Mouse (Mus musculus) gastrocnemius, postnatal 4 days (tissue): Measurements from ENCODE around the gene Gm3604. TPM values are rescaled to one million over a fixed set of nuclear protein-coding genes. Genes with fewer than 3 reads are reported as not detected.
"Not testable (repeated sequence)": the region's sequence is repeated elsewhere in the genome, so short reads cannot be mapped to it uniquely, and the experiment has no call there.

Experiments
- DNase-seq, 2 experiments: peaks; one replicate each; pipeline ENCODE4 v3.0.0; 2021 to 2022; ENCODE audit warnings: low spot score in 2 of 2, mixed read lengths in 2 of 2
- long read RNA-seq, 2 experiments: library from polyadenylated mRNA; stranded (forward); transcript quantifications; one replicate each; pipeline ENCODE4 v2.0.0; 2021
- microRNA-seq: library from miRNA; unstranded; fragments of <30 nt; microRNA quantifications from one replicate; pipeline ENCODE4 v1.2.0, GENCODE M21; 2021
- total RNA-seq, 2 experiments: library from RNA; stranded (reverse); gene quantifications; 2 replicates each; pipeline ENCODE4 v1.2.3; 2021

Gm3604 gene
- 1 to 10 TPM in 1 of 2 experiments, under 1 TPM in 1; 0.66 to 1.2 TPM for total RNA-seq
- long read RNA-seq, experiment 1, partial matches to known transcripts = 0 of 1 reads
- long read RNA-seq, experiment 1, other reads (novel, unspliced or antisense) = 0 of 1 reads
- long read RNA-seq, experiment 2 = 0 reads

GRCm38 (mm10) chr13:62382952-62383351 lies at the start of gene Gm3604:
Gene Gm3604 (minus strand): TSS chr13:62383177.
- peak; percentile 20 to 39 for DNase-seq

- DNase-seq = not testable (repeated sequence)
Measured at GRCm38 (mm10) chr13:62399206-62399605, 16.2 kb upstream of the Gm3604 start.

- not testable (repeated sequence) for DNase-seq
Measured at GRCm38 (mm10) chr13:62390076-62390620, 7.2 kb upstream of the Gm3604 start.

DNA sequence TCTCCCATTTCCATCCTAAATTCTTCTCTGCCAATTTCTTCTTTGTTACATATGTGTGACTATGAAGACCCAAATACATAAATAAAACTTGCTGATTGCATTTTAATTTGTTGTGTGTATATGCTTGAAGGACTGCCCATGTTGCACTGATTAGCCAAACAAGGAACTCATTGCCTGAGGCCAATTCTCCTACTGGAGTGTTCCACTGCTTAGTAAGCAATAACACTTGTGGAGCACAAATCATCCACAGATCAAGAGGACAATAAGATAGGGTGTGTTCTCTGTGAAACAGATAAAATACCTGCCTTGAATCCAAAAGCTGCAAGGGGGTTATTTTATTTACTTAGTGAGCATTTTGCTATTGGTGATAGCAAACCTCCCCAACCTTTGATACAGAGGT lies 51.2 kb downstream of the Gm3604 start:
- no peak for DNase-seq

GRCm38 (mm10) chr13:62331381-62331780 lies 51.6 kb downstream of the Gm3604 start:
- DNase-seq = no peak

Small RNAs within 50 kb of the gene (microRNA-seq; reads per million reads assigned to microRNA genes)
- not detected for gene Gm25933

Other genes starting within 250 kb of the Gm3604 start
- 10 to 100 TPM; 11.5 to 13.5 TPM for gene Gm49359, start 83.7 kb upstream of the Gm3604 start, total RNA-seq
- gene Zfp935, start 175.3 kb upstream of the Gm3604 start, total RNA-seq = not detected
- gene Zfp934, start 188.0 kb upstream of the Gm3604 start, total RNA-seq = 1 to 10 TPM; 6.0 to 7.3 TPM
- 1 to 10 TPM; 2.9 to 4.3 TPM for gene 6720489N17Rik, start 241.0 kb upstream of the Gm3604 start, total RNA-seq